Mouse (Mus musculus) right cerebral cortex, postnatal 4 days (tissue): Measurements from ENCODE around the gene Meioc.
"Not testable (repeated sequence)": the region's sequence is repeated elsewhere in the genome, so short reads cannot be mapped to it uniquely, and the experiment has no call there.

ENCODE experiments used
- DNase-seq: peaks from one replicate; pipeline ENCODE4 v3.0.0-alpha.2; 2022

Gene Meioc

GRCm38 (mm10) chr11:102695289-102695688 is 31.8 kb downstream of the Meioc start:
- DNase-seq: no peak

DNA sequence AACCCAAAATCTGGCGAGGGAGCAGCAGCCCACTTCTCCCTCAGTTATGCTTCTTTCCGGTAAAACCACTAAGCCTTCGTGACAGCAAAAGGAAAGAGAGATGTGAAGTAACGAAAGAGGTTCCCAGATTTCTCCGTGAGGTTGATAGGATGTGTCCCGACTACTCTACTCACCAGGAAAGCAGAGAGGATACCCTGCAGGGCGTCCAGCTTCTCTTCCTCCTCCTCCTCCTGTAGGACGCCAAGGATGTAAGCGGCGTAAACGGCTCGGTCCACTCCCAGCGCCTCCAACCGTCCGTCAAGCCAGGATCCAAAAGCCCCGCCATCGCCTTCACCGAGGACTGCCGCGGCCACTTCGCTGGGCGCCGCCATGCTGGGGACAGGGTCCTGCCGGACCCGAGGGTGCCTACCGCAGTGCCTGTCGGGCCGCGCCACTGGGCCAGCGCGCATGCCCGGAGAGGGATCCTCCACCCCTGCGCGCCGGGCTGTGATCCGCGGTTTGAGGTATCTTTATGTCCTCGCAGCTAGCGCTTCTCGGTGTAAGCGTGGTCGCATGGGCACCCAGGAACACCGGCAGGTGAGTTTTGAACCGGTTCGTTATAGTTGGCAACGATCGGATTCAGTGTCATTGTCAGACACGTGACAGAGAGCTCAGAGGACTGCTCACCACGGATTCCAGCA is 34.0 kb downstream of the Meioc start, which contains the start of gene Ccdc43:
Gene Ccdc43, minus strand, starts transcription at position 445 of the 680 bp plus-strand sequence.
- DNase-seq: peak; percentile 83

GRCm38 (mm10) chr11:102698018-102698476 is 34.5 kb downstream of the Meioc start:
- no peak for DNase-seq

DNA sequence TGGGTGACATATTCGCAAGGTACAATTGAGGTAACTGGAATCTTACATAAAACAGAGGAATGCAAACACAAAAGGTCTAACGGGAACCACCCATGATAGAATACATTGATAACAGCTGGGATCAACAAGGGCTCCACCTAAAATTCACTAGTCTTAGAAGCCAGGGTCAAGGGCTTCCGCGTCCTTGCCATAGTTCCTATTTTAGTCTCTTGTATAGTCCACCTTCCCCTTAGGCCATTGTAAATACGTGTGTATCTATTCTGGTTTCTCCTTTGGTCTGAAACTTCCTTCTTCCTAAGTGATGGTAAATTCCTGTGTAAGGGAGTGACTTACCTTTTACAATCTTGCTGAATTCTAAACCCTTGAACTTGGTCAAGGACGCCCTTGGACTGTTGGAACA is 38.7 kb downstream of the Meioc start:
- DNase-seq: not testable (repeated sequence)

DNA sequence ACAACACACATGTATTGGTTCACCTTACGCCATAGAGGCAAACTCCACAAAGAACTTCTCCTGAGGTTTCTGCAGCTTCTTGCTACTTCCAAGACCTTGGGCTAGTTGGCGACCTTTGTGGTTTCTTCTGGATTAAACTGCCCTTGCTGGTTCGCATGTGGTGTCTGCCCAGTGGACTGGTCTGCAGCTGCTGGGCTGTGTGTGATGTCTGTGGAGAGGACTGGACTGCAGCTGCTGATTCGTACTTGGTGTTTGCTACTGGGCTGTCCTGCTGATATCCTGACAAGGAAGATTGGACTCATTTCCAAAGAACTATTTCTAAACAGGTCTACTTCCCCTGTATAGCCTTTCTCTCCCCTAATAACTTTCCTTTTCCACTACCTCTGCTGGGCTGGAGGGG is 48.9 kb downstream of the Meioc start:
- no peak for DNase-seq

GRCm38 (mm10) chr11:102714578-102714977 is 51.1 kb downstream of the Meioc start:
- not testable (repeated sequence) for DNase-seq

DNA sequence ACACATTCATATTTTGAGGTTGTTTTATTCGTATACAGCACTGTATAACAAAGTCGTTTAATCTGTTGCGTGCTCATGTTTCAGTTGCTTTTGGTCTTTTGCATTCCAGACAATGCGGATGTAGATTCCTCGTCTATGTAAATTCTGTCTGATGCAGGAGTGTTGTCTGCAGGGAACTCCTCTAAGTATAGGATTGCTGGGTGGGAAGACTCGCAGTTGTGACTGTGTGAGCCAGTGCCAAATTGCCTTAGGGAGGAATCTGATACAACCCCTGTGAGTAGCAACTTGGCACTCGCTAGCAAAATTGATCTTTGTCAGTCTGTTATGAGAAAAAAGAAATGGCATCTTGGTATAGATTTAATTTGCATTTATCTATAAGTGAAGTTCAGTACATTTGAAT is 52.6 kb downstream of the Meioc start:
- DNase-seq: no peak

- DNase-seq: no peak
These were observed 62.1 kb downstream of the Meioc start for GRCm38 (mm10) chr11:102725574-102725973.

DNA sequence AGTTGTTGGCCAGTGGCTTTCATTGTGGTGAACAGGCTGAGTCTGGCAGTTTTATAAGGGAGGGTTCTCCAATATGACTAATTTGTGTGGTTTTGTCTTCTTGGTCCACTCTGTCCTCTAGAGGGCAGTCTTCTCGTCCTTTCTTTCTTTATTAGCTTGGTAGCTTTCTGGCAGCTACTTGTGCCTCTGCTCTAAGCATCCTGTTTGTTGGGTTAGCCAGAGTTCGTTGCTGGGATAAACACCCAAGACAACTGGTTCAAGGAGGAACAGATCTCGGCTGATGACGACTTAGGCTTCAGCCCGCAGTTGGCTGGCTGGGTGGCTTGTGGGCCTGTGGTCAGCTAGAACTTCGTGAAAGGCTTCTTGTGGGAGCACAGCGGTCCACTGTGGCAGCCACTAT is 65.1 kb downstream of the Meioc start:
- DNase-seq: no peak

GRCm38 (mm10) chr11:102729835-102730234 is 66.3 kb downstream of the Meioc start:
- DNase-seq: no peak

DNA sequence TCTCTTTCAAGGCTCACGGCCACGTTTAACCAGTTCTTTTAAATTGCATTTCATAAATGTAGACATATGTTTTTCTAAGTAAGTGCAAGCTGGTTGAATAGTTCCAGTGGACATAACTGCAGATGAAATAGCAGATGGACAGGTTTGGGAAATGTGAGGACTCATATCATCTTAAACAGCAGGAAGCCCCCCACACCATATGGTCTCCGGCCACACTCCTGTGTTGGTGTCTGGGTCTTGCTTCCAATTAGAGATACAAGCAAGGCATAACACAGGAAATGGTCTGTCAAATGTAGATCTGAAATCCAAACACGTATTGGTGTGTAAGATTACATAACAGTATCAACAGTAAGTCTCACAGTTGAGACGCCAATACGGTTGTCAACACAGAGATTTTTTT is 67.8 kb downstream of the Meioc start:
- DNase-seq: no peak
